Mouse (Mus musculus) lung, adult 2 months (tissue): Measurements from ENCODE around the gene Fnbp1. TPM values are rescaled to one million over a fixed set of nuclear protein-coding genes. Genes with fewer than 3 reads are reported as not detected.

Experiments used
- DNase-seq: peaks from one replicate; pipeline ENCODE4 v3.0.0; 2022
- H3K4me1 ChIP-seq: fragments of 200-500 bp; 2 replicates; pipeline ENCODE4 v1.6.1; 2011; ENCODE audit warnings: low read length; ENCODE audit not compliant: control insufficient read depth, insufficient read depth
- H3K4me3 ChIP-seq: fragments of 200-500 bp; replicated peaks from 2 replicates; pipeline ENCODE3; 2011; ENCODE audit warnings: low read depth, mild to moderate bottlenecking, control low read depth, low read length; ENCODE audit errors: extremely low read depth
- CTCF ChIP-seq: fragments of 200-500 bp; IDR thresholded peaks from 2 replicates; pipeline ENCODE4 v1.5.1; 2011; ENCODE audit warnings: mild to moderate bottlenecking, low read length, control low read depth; ENCODE audit not compliant: insufficient read depth
- POLR2A ChIP-seq: fragments of 200-500 bp; IDR thresholded peaks from 2 replicates; pipeline ENCODE4 v1.6.1; 2011; ENCODE audit warnings: low read depth, mild to moderate bottlenecking, control low read depth, low read length, borderline replicate concordance; ENCODE audit errors: extremely low read depth
- WGBS: fragments of 180-500 bp; shearing (Covaris S2); methylation state at CpG from one replicate; pipeline ENCODE4 v1.1.7; 2018; 5-methylcytosine and 5-hydroxymethylcytosine counted together
- polyA plus RNA-seq: library from polyadenylated mRNA; depleted of rRNA; stranded (reverse); fragments of >200 nt; gene quantifications from 2 replicates; pipeline ENCODE4 v1.2.3, GENCODE M21; 2012

The Fnbp1 gene
- polyA plus RNA-seq, 1 experiment, result 47.4 TPM

DNA sequence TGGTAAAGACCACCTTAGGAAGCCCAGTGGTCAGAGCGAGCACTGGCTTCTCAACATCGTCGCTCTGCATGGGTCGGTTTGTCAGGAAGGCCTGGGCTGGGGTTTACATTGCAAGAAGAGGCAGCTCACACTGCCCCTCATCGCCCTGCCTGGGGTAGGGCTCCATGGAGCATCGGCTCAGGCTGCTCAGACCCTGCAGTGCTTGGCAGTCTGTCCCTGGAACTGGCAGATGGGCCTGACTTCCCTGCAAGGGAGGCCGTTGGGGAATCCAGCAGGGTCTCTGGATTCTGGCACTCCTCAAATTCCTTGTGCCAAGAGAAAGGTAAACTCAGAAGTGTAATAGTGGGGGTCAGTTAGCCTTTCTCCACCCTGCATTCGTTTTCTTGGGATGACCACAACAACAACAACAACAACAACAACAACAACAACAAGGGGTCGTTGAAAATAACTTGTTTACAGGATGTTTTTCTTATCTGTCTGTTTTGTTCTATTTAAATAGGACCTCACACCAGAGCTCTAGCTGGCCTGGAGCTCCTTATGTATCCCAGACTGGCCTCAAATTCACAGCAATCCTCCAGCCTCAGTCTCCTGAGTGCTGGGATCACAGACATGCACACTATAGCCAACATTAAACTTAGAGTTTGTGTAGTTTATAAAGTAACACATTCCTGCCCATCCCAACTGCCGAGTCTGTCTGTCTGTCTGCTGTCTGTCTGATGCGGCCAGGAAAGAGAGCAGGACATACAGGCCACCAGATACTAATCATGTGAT, 75.6 kb downstream of the Fnbp1 start:
- TF ChIP-seq CTCF, result no peak
- TF ChIP-seq POLR2A, result no peak
- no peak for DNase-seq

DNA sequence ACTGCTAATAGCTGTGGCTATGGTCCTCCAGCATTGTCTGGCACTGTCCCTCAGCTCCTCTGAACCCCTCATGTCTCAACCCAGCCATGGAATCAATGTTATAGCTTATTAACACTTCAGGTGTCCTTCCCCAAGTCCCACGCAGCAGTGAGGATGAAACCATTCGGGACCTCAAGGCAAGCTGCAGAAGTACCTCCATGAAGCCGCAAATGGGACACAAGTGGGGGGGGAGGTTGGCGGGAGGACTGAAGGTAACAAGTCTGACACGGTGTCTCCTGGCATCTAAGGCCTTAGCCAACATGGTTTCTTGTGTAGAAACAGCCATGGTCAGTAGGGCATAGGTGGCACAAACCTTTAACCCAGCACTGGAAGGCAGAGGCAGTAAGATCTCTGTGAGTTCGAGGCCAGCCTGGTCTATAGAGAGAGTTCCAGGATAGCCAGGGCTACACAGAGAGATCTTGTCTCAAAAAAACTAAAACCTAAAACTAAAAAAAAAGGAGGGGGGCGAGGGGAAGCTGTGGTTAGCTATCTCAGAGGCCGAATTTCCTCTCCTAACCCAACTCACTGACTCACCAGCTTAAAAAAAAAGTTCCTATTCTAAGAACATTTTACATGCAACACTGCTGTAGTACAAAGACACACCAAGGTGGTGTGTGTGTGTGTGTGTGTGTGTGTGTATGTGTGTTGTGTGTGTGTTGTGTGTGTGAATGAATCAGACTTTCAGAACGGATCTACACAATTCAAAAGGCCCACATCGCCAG, 79.8 kb downstream of the Fnbp1 start:
- no peak for TF ChIP-seq CTCF
- no peak for TF ChIP-seq POLR2A
- 81% methylated on average over 10 of the region's 10 CpGs for WGBS
- no peak overlapping the region for H3K4me3 ChIP-seq
- DNase-seq, result no peak
- no peaks in the 10 kb centered on the region for H3K4me1 ChIP-seq

More for the DNA sequence above, 75.6 kb downstream of the Fnbp1 start:
- Histone ChIP-seq H3K4me1 (no peaks in the 10 kb centered on the region), H3K4me3 (no peak overlapping the region)
- 82% methylated on average over 11 of the region's 11 CpGs for whole genome bisulfite sequencing

DNA sequence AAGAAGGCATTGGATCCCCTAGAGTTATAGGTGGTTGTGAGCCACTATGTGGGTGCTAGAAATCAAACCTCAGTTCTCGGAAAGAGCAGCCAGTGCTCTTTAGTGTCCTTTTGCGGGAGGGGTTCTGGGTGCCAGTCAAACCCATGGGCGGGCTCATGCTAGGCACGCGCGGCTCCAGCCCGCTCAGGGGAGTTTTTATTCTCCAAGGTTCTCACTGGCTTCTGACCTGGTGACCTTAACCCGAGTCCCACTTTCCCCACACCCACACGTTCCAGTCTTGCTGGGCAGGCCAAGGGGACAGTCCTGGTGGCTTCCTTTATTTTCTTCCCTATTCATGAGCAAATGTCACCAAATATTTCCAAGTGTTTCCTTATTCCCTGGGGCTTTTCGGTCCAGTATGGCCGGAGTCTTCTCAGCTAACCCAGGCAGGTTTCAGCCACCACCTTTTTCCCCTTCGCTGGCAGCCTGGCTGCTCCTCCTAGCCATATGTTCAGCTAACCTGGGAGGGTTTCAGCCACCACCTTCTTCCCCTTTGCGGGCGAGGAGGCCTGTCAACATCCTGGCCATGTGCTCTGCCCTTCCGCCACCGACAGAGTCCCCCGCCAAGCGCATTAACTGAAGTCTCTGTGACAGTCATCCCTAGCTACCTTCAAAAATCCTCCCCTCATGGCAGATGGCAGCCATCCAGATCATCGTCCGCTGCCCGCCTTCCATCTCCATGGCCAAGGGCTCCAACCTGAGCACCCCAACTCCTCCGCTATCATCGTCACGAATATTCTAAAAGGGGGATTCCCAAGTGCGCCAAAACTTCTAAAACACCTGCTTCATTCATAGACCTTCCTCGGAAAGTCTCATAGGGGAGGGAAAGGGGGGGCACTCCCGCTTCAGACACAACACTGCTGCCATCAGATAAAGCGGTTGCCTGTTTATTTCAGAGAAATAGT, 80.7 kb downstream of the Fnbp1 start:
- H3K4me3 ChIP-seq, result no peak overlapping the region
- H3K4me1 ChIP-seq, result no peaks in the 10 kb centered on the region
- 76% methylated on average over 28 of the region's 28 CpGs for WGBS
- DNase-seq, result no peak
- TF ChIP-seq CTCF (no peak), POLR2A (no peak)

DNA sequence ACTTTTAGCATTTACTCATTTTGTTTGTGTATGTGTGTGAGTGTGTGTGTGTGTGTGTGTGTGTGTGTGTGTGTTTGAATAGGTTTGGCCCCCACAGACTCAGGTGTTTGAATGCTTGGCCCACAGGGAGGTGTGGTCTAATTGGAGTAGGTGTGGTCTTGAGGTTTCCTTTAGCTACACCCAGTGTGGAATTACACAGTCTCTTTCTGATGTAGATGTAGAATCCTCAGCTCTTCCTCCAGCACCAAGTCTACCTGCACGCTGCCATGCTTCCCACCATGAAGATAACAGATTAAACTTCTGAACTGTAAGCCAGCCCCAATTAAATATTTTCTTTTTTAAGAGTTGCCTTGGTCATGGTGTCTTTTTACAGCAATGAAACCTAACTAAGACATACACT, 81.5 kb downstream of the Fnbp1 start:
- no peak overlapping the region for H3K4me3 ChIP-seq
- WGBS, result 94% methylated on average over 1 of the region's 1 CpGs
- no peaks in the 10 kb centered on the region for H3K4me1 ChIP-seq
- DNase-seq, result no peak
- TF ChIP-seq CTCF, result no peak
- no peak for TF ChIP-seq POLR2A

DNA sequence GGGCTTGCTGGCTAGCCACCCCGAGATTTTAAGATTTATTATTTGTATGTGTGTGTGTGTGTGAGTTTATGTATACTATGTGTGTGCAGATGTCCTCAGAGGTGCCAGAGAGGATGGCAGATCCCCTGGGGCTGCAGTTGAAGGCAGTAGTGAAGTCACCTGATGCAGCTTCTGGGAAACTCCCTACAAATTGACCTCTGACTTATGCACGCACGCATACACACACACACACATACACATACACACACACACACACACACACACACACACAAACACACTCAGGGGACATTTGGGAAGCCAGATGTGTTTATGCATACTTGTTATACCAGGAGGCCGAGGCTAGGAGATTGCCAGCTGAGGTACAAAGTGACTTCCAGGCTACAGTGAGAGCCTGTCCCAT, 83.4 kb downstream of the Fnbp1 start:
- no peak for DNase-seq
- TF ChIP-seq POLR2A (no peak), CTCF (no peak)
- H3K4me1 ChIP-seq, result no peaks in the 10 kb centered on the region
- H3K4me3 ChIP-seq, result no peak overlapping the region
- 92% methylated on average over 4 of the region's 4 CpGs for WGBS

DNA sequence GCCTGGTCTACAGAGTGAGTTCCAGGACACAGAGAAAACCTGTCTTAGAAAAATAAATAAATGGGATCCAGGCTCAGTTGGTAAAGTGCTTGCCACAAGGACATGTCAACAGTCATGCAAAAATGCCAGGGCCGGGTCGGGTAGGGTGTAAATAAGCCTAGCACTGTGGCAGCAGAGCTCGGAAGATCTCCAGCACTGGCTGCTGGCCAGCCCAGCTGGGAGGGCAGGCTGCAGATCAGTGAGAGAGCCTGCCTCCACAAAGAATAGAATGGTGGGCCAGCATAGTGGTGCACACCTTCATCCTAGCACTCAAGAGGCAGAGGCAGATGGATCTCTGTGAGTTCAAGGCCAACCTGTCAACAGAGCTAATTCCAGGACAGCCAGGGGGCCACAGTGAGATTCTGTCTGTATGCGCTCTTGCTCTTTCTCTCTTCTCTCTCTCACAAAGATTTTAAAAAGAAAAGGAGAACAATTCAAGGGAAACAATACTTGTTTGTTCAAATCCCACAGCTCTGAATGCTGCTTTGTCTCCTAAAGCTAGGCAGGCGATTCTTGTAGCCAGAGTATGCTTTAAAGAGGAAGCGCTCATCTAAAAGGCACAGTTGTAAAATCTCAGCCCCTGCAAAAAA, 84.1 kb downstream of the Fnbp1 start:
- DNase-seq, result no peak
- no peak for TF ChIP-seq POLR2A
- no peak for TF ChIP-seq CTCF
- 62% methylated on average over 6 of the region's 6 CpGs for WGBS
- Histone ChIP-seq H3K4me3 (no peak overlapping the region), H3K4me1 (no peaks in the 10 kb centered on the region)

DNA sequence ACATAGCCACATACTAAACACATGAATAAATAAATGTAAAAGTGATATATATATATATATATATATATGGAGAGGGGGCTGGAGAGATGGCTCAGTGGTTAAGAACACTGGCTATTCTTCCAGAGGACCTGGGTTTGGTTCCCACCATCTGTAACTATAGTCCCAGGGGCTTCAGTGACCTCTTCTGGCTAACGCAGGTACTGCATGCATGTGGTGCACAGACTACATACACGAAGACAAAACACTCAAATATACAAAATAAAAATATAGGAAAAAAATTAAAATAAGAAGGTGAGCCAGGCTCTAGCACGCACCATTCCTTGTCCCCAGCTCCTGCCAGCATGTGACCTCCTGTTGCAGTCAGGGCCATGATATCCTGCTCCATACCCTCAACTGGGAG, 85.7 kb downstream of the Fnbp1 start:
- TF ChIP-seq CTCF, result no peak
- no peak for TF ChIP-seq POLR2A
- Histone ChIP-seq H3K4me3 (no peak overlapping the region), H3K4me1 (no peaks in the 10 kb centered on the region)
- WGBS, result 97% methylated on average over 3 of the region's 3 CpGs
- DNase-seq, result no peak

DNA sequence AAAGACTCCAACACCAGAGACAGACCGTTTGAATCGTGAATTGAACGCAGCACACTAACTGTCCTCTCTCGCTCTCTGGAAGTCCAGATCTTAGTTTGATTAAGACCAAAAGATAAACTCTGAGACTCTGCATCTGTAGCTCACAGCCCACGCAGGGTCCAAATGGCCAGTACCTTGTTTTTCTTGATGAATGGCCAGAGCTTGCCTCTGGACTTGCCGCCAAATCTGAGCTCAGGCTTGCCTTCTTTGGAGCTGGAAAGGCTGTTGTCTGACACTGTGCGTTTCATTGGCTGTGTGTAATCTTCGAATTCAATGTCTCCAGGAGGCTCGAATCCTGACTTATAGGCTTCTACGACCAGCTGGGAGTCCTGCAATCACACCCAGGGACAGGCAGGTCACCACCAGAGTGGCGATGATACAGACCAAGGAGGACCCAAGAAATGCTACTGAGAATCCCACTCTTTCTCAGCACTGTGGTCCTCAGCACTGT, 87.9 kb downstream of the Fnbp1 start:
- Histone ChIP-seq H3K4me3 (no peak overlapping the region), H3K4me1 (no peaks in the 10 kb centered on the region)
- DNase-seq, result no peak
- 82% methylated on average over 11 of the region's 11 CpGs for WGBS
- no peak for TF ChIP-seq POLR2A
- TF ChIP-seq CTCF, result no peak

DNA sequence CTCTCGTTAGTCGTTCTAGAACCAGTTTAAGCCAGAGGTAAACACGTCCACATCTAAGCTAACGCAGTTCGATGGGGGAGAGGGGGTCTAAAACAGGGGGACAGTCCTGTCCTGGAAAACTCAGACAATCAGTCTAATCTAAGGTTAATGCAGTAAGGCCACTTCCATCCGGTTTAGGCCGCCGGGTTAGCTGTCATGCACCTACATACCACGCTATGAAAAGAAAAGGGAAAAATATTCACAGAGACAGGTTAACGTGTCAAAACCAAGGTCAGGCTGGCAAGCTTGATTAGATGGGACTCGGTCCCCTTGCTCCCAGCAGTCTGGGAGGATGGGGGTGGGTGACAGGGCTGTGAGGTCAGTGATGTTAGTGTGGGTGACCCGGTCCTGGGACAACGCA, 88.4 kb downstream of the Fnbp1 start:
- Histone ChIP-seq H3K4me1 (no peaks in the 10 kb centered on the region), H3K4me3 (no peak overlapping the region)
- no peak for DNase-seq
- no peak for TF ChIP-seq CTCF
- no peak for TF ChIP-seq POLR2A
- 92% methylated on average over 13 of the region's 13 CpGs for WGBS
